Mouse (Mus musculus): ENCODE data around the gene Cox5b. TPM values are rescaled to one million over a fixed set of nuclear protein-coding genes. Genes with fewer than 3 reads are reported as not detected.

Gene Cox5b
- polyA plus RNA-seq, 1 experiment = 891 TPM

DNA sequence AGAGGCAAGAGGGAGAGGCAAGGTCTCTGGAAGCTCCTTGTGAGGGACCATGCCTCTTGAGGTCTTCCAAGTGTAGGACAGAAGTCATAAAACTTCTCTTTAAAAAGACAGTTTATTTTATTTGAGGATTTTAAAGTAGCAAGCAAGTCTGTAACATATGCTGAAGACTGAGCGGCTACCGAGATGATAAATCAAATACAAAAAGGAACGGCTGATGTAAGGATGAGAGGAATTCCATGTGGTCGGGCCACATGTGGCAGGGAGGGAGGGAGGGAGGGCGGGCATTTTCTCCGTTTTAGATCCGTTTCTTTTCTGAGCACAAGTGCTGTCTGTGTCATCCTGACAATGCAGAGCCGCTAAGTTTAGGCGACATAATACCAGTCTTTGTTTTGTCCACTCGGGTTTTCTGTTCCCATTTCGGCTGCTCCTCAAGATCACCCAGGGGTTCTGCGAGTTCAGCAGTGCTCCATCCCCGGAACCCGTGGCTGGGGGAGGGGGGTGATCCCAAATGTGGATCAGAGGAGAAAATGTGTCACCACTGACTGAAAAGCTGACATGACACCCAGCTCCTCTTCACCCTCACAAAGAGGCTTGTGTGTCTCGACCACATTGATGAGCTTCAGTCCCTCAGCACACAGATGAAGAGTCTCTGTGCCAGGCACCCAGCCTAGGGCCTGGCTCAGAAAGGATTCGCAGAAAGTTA, 18.4 kb upstream of the Cox5b start:
- H3K27ac ChIP-seq (ENCODE audit: insufficient read depth, low read length) = no peak overlapping the region
- WGBS = 48% methylated on average over 16 of the region's 16 CpGs

DNA sequence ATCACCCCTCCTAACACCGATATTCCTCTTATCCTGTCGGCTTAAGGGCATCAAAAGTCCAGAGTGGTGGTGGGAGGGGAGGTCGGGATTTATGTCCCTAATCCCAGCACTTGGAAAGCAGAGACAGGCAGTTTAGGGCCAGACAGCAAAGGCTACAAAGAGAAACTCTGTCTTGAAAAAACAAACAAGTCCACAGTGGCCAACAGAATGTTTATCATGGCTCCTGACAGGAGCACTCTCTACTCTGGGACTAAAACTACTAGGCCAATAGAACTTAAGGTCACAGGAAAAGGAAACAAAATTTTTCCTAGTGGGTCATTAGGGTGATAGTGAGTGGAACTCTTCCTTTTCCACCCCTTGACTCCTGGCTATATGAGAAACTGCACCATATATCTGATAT, 16.3 kb upstream of the Cox5b start:
- Histone ChIP-seq H3K27ac (ENCODE audit: insufficient read depth, low read length) (no peak overlapping the region), H3K4me1 (ENCODE audit: control insufficient read depth, insufficient read depth, low read length) (no peaks in the 10 kb centered on the region), H3K4me3 (replicated peaks; ENCODE audit: insufficient read depth, low read depth, low read length) (no peak overlapping the region), H3K27me3 (ENCODE audit: control insufficient read depth, insufficient read depth, low read length) (no peaks in the 10 kb centered on the region)
- TF ChIP-seq POLR2A (IDR thresholded peaks at IDR 0.05; ENCODE audit: borderline replicate concordance, insufficient read depth, low read length) (no peak), CTCF (IDR thresholded peaks at IDR 0.05; ENCODE audit: borderline replicate concordance, insufficient read depth, low read depth, low read length) (no peak)
- WGBS = 79% methylated on average over 3 of the region's 3 CpGs
- no peak for DNase-seq

More for the DNA sequence above, 18.4 kb upstream of the Cox5b start:
- TF ChIP-seq CTCF (IDR thresholded peaks at IDR 0.05; ENCODE audit: borderline replicate concordance, insufficient read depth, low read depth, low read length) (no peak), POLR2A (IDR thresholded peaks at IDR 0.05; ENCODE audit: borderline replicate concordance, insufficient read depth, low read length) (no peak)
- no peak overlapping the region for H3K4me3 ChIP-seq (replicated peaks; ENCODE audit: insufficient read depth, low read depth, low read length)
- no peak for DNase-seq
- no peaks in the 10 kb centered on the region for H3K4me1 ChIP-seq (ENCODE audit: control insufficient read depth, insufficient read depth, low read length)
- H3K27me3 ChIP-seq (ENCODE audit: control insufficient read depth, insufficient read depth, low read length) = no peaks in the 10 kb centered on the region

DNA sequence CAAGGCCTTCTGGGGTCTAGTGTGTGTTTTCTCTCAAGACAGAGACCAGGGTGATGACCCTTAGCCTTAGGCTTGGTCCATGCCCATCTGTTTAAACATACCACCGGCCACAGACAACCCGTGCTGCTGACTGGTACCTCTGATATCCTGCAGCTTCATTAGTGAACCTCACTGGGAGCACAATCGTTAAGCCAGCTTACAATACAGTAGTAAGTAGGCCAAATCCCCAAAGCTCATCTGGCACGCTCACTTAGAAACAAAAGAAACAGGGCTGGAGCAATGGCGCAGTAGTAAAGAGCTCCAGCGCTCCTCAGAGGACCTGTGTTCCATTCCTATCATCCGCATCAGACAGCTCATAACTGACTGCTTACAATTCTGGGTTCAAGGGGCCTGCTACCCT, 10.4 kb upstream of the Cox5b start:
- DNase-seq = no peak
- no peaks in the 10 kb centered on the region for H3K27me3 ChIP-seq (ENCODE audit: control insufficient read depth, insufficient read depth, low read length)
- TF ChIP-seq CTCF (IDR thresholded peaks at IDR 0.05; ENCODE audit: borderline replicate concordance, insufficient read depth, low read depth, low read length) = no peak
- TF ChIP-seq POLR2A (IDR thresholded peaks at IDR 0.05; ENCODE audit: borderline replicate concordance, insufficient read depth, low read length) = no peak
- H3K4me1 ChIP-seq (ENCODE audit: control insufficient read depth, insufficient read depth, low read length) = no peaks in the 10 kb centered on the region
- WGBS = 56% methylated on average over 7 of the region's 7 CpGs
- no peak overlapping the region for H3K27ac ChIP-seq (ENCODE audit: insufficient read depth, low read length)
- no peak overlapping the region for H3K4me3 ChIP-seq (replicated peaks; ENCODE audit: insufficient read depth, low read depth, low read length)

DNA sequence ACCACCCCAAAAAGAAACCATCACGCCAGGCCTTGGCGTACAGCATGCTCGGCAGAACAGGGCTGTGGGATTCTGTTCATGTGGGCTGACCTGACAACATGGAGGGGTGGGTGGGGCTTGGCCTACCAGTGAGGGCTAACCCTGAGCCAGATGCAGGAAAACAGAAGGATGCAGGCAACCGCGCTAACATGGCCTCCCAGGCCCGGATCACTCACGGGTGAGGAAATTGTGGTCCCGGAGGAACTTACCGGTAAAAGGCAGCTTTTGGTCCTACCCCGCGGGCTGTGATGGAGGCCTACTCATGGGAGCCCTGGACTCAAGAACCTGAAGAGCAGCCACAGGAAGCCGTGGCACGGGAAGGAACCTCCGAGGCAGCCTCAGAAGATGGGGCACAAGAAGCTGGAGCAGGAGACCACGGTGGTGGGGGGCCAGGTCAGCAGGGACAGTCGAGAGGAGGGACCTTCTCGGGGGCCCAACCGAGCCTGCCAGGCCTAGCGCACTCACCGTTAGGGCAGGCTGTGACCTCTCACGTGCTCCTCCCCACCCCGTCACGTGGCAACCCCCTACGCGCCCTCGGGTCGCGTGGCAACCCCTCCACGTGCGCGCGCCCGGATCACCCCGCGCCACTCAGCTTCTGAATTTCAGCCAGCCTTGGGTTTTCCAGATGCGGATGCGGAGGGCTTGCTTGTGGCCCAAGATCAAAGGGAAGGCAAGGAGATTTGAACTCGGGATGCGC, 8.5 kb upstream of the Cox5b start, which contains the start of gene Fam178b:
Gene Fam178b, minus strand, starts transcription at position 564 of the 736 bp plus-strand sequence.
- TF ChIP-seq CTCF (IDR thresholded peaks at IDR 0.05; ENCODE audit: borderline replicate concordance, insufficient read depth, low read depth, low read length) = no peak
- no peak for TF ChIP-seq POLR2A (IDR thresholded peaks at IDR 0.05; ENCODE audit: borderline replicate concordance, insufficient read depth, low read length)
- no peaks in the 10 kb centered on the region for H3K27me3 ChIP-seq (ENCODE audit: control insufficient read depth, insufficient read depth, low read length)
- WGBS = 91% methylated on average over 39 of the region's 39 CpGs

DNA sequence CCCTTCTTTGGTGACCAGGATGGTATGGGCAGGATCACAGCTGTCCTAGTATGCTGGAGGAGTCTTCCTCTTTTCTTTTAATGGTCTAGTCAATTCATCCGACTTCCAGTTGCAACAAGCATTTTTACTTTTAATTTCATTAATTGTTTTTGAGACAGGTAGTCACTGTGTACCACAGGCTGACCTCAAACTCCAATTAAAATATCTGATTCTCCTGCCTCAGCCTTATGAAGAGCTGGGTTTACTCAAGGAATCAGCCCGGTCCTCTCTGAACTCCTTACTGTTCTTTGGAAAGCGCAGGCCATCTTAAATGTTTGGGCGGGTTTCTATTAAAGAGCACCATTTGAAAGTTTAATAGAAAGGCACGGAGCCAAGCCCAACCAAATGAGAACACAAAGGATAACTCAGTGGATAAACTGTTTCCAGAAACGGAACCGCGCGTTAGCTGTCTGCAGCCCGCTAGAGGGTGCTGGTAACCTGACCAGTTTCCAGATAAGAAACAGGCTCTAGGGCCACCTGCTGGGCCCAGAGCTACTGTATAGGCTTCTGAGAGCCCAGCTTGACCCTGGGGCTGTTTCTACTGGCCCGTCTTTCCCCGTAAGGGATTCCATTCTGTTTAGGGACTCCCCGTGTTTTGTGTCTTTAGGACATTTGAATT, 7.3 kb upstream of the Cox5b start:
- Histone ChIP-seq H3K27me3 (ENCODE audit: control insufficient read depth, insufficient read depth, low read length) (no peaks in the 10 kb centered on the region), H3K27ac (ENCODE audit: insufficient read depth, low read length) (no peak overlapping the region), H3K4me1 (ENCODE audit: control insufficient read depth, insufficient read depth, low read length) (no peaks in the 10 kb centered on the region), H3K4me3 (replicated peaks; ENCODE audit: insufficient read depth, low read depth, low read length) (no peak overlapping the region)
- TF ChIP-seq POLR2A (IDR thresholded peaks at IDR 0.05; ENCODE audit: borderline replicate concordance, insufficient read depth, low read length) (no peak), CTCF (IDR thresholded peaks at IDR 0.05; ENCODE audit: borderline replicate concordance, insufficient read depth, low read depth, low read length) (peak; percentile 80)
- DNase-seq = peak; percentile 74 to 80
- WGBS = 14% methylated on average over 13 of the region's 13 CpGs

More for the DNA sequence above, 8.5 kb upstream of the Cox5b start, which contains the start of gene Fam178b:
- H3K4me1 ChIP-seq (ENCODE audit: control insufficient read depth, insufficient read depth, low read length) = no peaks in the 10 kb centered on the region
- H3K4me3 ChIP-seq (replicated peaks; ENCODE audit: insufficient read depth, low read depth, low read length) = no peak within 1 kb of the TSS
- DNase-seq = no peak
- H3K27ac ChIP-seq (ENCODE audit: insufficient read depth, low read length) = no peak within 1 kb of the TSS

DNA sequence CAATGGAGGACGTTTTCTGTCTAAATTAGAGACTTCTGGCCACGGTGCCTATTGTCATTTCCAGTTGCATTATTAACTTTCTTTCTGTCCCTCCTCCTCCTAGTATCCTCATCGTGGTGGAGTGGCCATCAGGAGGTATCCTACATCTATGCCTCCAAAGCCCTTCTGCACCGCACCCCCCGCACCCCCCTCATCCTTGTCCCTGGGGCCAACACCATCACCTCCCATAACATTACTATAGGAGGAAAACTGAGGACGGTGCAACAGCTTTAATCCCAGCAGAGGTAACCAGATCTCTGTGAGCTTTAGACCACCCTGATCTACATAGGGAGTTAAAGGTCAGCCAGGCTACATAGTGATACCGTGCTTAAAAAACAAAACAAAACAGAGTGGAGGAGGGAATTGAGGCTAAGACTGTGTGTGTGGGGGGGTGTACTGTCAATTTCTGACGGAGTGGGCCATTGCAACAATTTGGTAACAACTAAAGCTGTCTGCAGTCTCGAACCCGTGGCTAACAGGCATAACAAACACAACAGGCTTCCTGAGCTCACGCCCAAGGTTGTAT, 496 bp upstream of the Cox5b start:
- H3K27ac ChIP-seq (ENCODE audit: insufficient read depth, low read length) = peak overlapping the region; percentile 67
- TF ChIP-seq POLR2A (IDR thresholded peaks at IDR 0.05; ENCODE audit: borderline replicate concordance, insufficient read depth, low read length) = no peak
- TF ChIP-seq CTCF (IDR thresholded peaks at IDR 0.05; ENCODE audit: borderline replicate concordance, insufficient read depth, low read depth, low read length) = no peak
- WGBS = 58% methylated on average over 11 of the region's 11 CpGs
- DNase-seq = no peak
- H3K27me3 ChIP-seq (ENCODE audit: control insufficient read depth, insufficient read depth, low read length) = no peaks in the 10 kb centered on the region
- H3K4me1 ChIP-seq (ENCODE audit: control insufficient read depth, insufficient read depth, low read length) = no peaks in the 10 kb centered on the region
- peak overlapping the region; percentile 84 for H3K4me3 ChIP-seq (replicated peaks; ENCODE audit: insufficient read depth, low read depth, low read length)

DNA sequence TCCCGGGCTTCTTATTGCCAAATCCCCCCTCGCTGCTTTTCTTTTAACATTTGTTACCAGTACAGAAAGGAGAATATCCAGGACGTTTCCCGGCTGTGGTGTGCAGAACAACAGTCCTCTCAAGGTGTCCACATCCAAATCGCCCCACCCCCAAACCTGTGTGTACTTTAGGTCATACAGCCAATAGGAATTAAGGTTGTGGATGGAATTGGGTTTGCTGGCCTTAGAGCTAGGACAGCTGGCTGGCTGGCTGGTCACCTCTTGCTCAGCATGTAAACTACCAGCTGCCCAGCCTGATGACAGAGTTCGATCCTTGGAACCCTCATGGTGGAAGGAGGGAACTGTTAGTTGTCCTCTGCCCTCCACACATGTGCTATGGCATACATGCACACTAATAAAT, 3.6 kb downstream of the Cox5b start:
- Histone ChIP-seq H3K4me3 (replicated peaks; ENCODE audit: insufficient read depth, low read depth, low read length) (no peak overlapping the region), H3K27ac (ENCODE audit: insufficient read depth, low read length) (no peak overlapping the region), H3K27me3 (ENCODE audit: control insufficient read depth, insufficient read depth, low read length) (no peaks in the 10 kb centered on the region), H3K4me1 (ENCODE audit: control insufficient read depth, insufficient read depth, low read length) (peaks cover 3% of the 10 kb centered on the region; the same call in 1 of the 2 replicates)
- no peak for DNase-seq
- 70% methylated on average over 6 of the region's 6 CpGs for WGBS
- TF ChIP-seq POLR2A (IDR thresholded peaks at IDR 0.05; ENCODE audit: borderline replicate concordance, insufficient read depth, low read length) = no peak
- no peak for TF ChIP-seq CTCF (IDR thresholded peaks at IDR 0.05; ENCODE audit: borderline replicate concordance, insufficient read depth, low read depth, low read length)

All from cerebellum, adult 2 months (tissue).